Mouse (Mus musculus): ENCODE results near the gene Epha1.

Gene Epha1

GRCm38 (mm10) chr6:42353180-42353579, 19.9 kb downstream of the Epha1 start:
- no peak for DNase-seq

- DNase-seq: no peak
These were observed 20.6 kb downstream of the Epha1 start for GRCm38 (mm10) chr6:42352486-42352846.

GRCm38 (mm10) chr6:42351776-42352485, 21.1 kb downstream of the Epha1 start:
- no peak for DNase-seq

- no peak for DNase-seq
These were observed 21.9 kb downstream of the Epha1 start for GRCm38 (mm10) chr6:42350968-42351775.

GRCm38 (mm10) chr6:42350021-42350967, 22.8 kb downstream of the Epha1 start:
- peak; percentile 88 for DNase-seq

- DNase-seq: peak; percentile 94
These were observed 23.5 kb downstream of the Epha1 start, which contains the start of gene Zyx for GRCm38 (mm10) chr6:42349426-42350020. Gene Zyx (plus strand): TSS chr6:42349630.

GRCm38 (mm10) chr6:42349006-42349425, 24.1 kb downstream of the Epha1 start:
- DNase-seq: peak; percentile 83

- no peak for DNase-seq
These were observed 24.6 kb downstream of the Epha1 start for GRCm38 (mm10) chr6:42348281-42349005.

GRCm38 (mm10) chr6:42344255-42344654, 28.8 kb downstream of the Epha1 start:
- no peak for DNase-seq

- no peak for DNase-seq
These were observed 29.5 kb downstream of the Epha1 start for GRCm38 (mm10) chr6:42343361-42344120.

- DNase-seq: no peak
These were observed 30.9 kb downstream of the Epha1 start for GRCm38 (mm10) chr6:42342171-42342570.

- DNase-seq: no peak
These were observed 33.1 kb downstream of the Epha1 start for GRCm38 (mm10) chr6:42339981-42340380.

GRCm38 (mm10) chr6:42339189-42339588, 33.9 kb downstream of the Epha1 start:
- no peak for DNase-seq

GRCm38 (mm10) chr6:42330946-42331345, 42.1 kb downstream of the Epha1 start:
- no peak for DNase-seq

GRCm38 (mm10) chr6:42330216-42330615, 42.9 kb downstream of the Epha1 start:
- no peak for DNase-seq

- no peak for DNase-seq
These were observed 44.3 kb downstream of the Epha1 start for GRCm38 (mm10) chr6:42328757-42329156.

GRCm38 (mm10) chr6:42326509-42326908, 46.6 kb downstream of the Epha1 start:
- no peak for DNase-seq

GRCm38 (mm10) chr6:42325268-42325609, 47.8 kb downstream of the Epha1 start:
- DNase-seq: peak; percentile 84

GRCm38 (mm10) chr6:42324482-42325267, 48.4 kb downstream of the Epha1 start, which contains the start of gene Fam131b:
Gene Fam131b (minus strand): TSS chr6:42324643.
- peak; percentile 18 for DNase-seq

- DNase-seq: peak; percentile 9
These were observed 49.0 kb downstream of the Epha1 start for GRCm38 (mm10) chr6:42324067-42324481.

Data from lung, postnatal 14 days (tissue).